Mouse (Mus musculus) heart, adult 11 months (tissue): ENCODE measurements around the gene Epn1.

ENCODE experiments used
- DNase-seq: peaks from one replicate; pipeline ENCODE4 v3.0.0; 2022

The Epn1 gene

DNA sequence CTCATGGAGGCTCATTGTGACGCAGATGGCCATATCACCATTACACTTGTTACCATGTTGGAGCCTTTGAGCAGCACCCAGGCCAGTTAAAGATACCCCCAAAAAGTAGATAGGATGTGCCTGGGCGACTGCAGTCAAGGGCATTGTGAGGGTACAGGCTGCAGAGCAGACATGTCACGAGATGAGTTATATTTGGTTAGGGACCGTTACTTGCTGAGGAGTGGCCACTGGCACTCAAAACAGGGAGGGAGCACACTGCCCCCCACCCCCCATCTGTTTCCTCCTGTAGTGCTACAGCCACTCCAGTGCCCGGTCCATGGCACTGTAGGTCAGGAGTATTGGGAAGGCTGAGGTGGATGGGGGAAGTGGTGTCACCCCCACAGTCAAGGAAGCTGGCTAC, 18.7 kb downstream of the Epn1 start:
- peak; percentile 92 for DNase-seq

DNA sequence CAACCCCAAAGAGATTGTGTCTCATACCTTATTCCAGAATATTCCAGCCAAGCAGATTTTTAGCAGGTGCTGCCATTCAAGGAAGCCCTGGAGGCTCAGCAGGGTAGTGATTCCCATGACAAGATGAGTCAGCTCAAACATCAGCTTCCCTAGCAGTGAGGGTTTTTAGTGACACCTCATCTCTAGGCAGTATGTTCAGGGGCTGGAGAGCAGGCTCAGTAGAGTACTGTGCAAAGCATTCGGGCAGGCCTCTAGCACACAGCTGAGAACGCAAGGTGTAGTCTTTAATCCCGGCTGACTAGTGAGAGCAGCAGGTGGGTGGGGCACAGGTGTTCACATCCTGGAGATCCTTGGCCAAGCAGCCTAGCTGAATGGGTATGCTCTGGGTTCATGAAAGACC, 19.8 kb downstream of the Epn1 start:
- no peak for DNase-seq

- peak; percentile 97 for DNase-seq
These were observed 21.1 kb downstream of the Epn1 start for GRCm38 (mm10) chr7:5101066-5101663.

- DNase-seq: peak; percentile 80
These were observed 22.5 kb downstream of the Epn1 start for GRCm38 (mm10) chr7:5102564-5102963.

DNA sequence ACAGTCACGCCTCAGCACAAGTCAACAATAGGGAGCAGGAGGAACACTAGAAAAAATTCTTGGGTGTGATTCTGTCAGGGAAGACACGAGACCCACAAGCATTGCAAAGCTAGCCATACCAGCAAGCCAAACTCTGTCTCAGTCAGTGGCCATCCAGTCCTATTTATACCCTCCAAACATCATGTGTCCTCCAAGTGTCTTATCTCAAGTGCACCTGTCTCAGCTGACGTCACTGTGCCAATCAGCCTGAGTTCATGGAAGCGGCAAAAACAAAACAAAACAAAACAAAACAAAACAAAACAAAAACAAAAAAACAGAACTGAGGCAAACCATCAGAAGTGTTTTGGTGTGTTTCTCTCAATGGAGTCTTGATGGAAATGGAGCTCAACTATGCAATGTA, 28.2 kb downstream of the Epn1 start:
- DNase-seq: peak; percentile 87

- peak; percentile 18 for DNase-seq
These were observed 29.3 kb downstream of the Epn1 start for GRCm38 (mm10) chr7:5109301-5109700.

GRCm38 (mm10) chr7:5112701-5113100, 32.7 kb downstream of the Epn1 start:
- peak; percentile 86 for DNase-seq

- no peak for DNase-seq
These were observed 36.8 kb downstream of the Epn1 start, which contains the start of gene Rfpl4 for GRCm38 (mm10) chr7:5116850-5117249. Gene Rfpl4, minus strand, starts transcription at chr7:5116950.

DNA sequence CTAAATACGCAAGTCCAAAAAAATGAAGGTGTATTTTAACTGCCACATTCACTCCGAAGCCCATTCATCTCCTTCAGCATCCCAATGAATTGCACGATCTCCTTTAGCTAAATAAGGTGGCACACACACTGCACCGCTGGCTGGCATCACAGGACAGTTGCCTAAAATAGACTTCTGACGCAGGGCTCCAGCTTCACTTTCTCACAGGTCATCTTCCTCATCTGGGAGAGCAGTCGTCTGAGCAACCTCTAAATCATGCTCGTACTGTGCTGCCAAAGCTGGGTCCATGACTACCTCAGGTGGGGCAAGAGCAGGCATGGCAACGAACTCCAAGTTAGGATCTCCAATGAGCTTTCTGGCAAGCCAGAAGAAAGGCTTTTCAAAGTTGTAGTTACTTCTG, 45.0 kb downstream of the Epn1 start:
- peak; percentile 88 for DNase-seq

DNA sequence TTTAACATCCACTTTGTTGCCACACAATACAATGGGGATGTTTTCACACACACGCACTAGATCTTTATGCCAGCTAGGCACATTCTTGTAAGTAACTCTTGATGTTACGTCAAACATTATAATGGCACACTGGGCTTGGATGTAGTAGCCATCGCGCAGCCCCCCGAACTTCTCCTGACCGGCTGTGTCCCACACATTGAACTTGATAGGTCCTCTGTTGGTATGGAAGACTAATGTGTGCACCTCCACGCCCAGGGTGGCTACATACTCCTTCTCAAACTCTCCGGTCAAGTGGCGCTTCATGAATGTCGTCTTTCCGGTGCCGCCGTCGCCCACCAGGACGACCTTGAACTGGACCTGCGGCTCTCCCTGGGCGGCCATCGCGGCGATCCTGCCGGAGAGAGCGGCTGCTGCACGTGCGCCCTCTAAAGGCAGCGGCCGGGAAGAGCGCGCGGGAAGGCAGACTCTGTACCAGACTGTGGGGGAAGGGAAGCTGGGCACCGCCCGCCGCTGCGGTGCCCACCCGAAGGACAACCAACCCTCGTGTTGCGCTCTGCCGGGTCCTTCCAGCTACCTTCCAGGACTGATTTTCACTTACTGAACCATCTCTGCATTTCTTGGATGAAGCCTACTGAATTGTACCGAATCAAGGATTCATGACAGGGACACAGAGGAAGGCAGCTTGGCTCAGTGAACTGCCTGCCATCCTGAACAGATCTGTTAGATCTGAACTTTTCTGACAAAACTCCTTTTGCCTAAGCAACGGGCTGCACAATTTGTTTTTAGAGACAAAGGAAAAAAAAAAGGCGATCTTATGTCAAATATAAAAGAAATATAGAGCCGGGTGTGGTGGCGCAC, 45.7 kb downstream of the Epn1 start, which contains the start of gene Rasl2-9:
Gene Rasl2-9, minus strand, starts transcription at position 402 of the 858 bp plus-strand sequence.
- peak; percentile 97 for DNase-seq
